Mouse (Mus musculus) E14TG2a.4 (cell line): ENCODE data around the gene Trim65.

Experiments
- CTCF ChIP-seq: conservative IDR thresholded peaks from 2 replicates; pipeline ENCODE4 v1.5.1; 2014; ENCODE audit warnings: low read length
- NANOG ChIP-seq: IDR thresholded peaks from 2 replicates; pipeline ENCODE4 v1.6.1; 2014; ENCODE audit warnings: borderline replicate concordance, low read length, mixed read lengths
- POU5F1 ChIP-seq: IDR thresholded peaks from 2 replicates; pipeline ENCODE4 v1.6.1; 2014; ENCODE audit warnings: low read length, borderline replicate concordance

GRCm38 (mm10) chr11:116100385-116100784 is 30.5 kb downstream of the Trim65 start:
- no peak for TF ChIP-seq CTCF
- no peak for TF ChIP-seq NANOG
- TF ChIP-seq POU5F1: no peak
